Mouse (Mus musculus) forebrain, embryonic 16.5 days (tissue): Measurements from ENCODE around the gene Smu1. TPM values are rescaled to one million over a fixed set of nuclear protein-coding genes. Genes with fewer than 3 reads are reported as not detected.

Source experiments
- ATAC-seq: fragments of 200-750 bp; cut with Nextera tagmentation; 2 replicates; pipeline ENCODE4 v1.8.0; 2017; ENCODE audit warnings: mild to moderate bottlenecking, moderate library complexity
- H3K27ac ChIP-seq: fragments of 300-500 bp; sonication (generic); 2 replicates; pipeline ENCODE4 v1.5.1; 2014; ENCODE audit warnings: low read length, control low read depth
- H3K27me3 ChIP-seq: fragments of 300-500 bp; sonication (generic); replicated peaks from 2 replicates; pipeline ENCODE4 v1.6.1; 2014; ENCODE audit warnings: low read length; ENCODE audit not compliant: control insufficient read depth, insufficient read depth
- H3K36me3 ChIP-seq: fragments of 300-500 bp; sonication (generic); 2 replicates; pipeline ENCODE4 v1.6.1; 2014; ENCODE audit not compliant: control insufficient read depth, insufficient read depth
- H3K4me1 ChIP-seq: fragments of 300-500 bp; sonication (generic); replicated peaks from 2 replicates; pipeline ENCODE4 v1.6.1; 2014; ENCODE audit warnings: low read length; ENCODE audit not compliant: control insufficient read depth, insufficient read depth
- H3K4me2 ChIP-seq: fragments of 300-500 bp; sonication (generic); 2 replicates; pipeline ENCODE4 v1.6.1; 2014; ENCODE audit warnings: mild to moderate bottlenecking, low read length, control low read depth
- H3K4me3 ChIP-seq: fragments of 300-500 bp; sonication (generic); replicated peaks from 2 replicates; pipeline ENCODE4 v1.5.1; 2014; ENCODE audit warnings: mild to moderate bottlenecking, low read length, control low read depth
- H3K9ac ChIP-seq: fragments of 300-500 bp; sonication (generic); replicated peaks from 2 replicates; pipeline ENCODE4 v1.6.1; 2014; ENCODE audit warnings: low read depth, low read length, control low read depth
- H3K9me3 ChIP-seq: fragments of 300-500 bp; sonication (generic); 2 replicates; pipeline ENCODE4 v1.6.1; 2016; ENCODE audit warnings: low read length; ENCODE audit not compliant: control insufficient read depth
- WGBS: fragments of 180-500 bp; shearing (Covaris S2); extraction: QIAGEN DNeasy Blood & Tissue Kit; methylation state at CpG from one replicate; pipeline ENCODE4 v1.1.7; 2014; 5-methylcytosine and 5-hydroxymethylcytosine counted together
- polyA plus RNA-seq: library from polyadenylated mRNA; unstranded; fragments of >200 nt; fragmentation: Nextera tagmentation; extraction: Ambion mirVana; gene quantifications from 2 replicates; pipeline ENCODE4 v1.2.1, GENCODE M21; 2015

Smu1 gene
- polyA plus RNA-seq, 1 experiment from 2014 or later = 155 TPM

GRCm38 (mm10) chr4:40776416-40776815 is 18.7 kb upstream of the Smu1 start:
- WGBS = 77% methylated on average over 4 of the region's 4 CpGs

GRCm38 (mm10) chr4:40774279-40775259 is 16.8 kb upstream of the Smu1 start:
- H3K36me3 ChIP-seq = no peaks in the 10 kb centered on the region
- no peaks in the 10 kb centered on the region for H3K27me3 ChIP-seq
- 0 out of 2 replicates have a peak, but pooled peaks have one; percentile 16 for ATAC-seq
- no peaks in the 10 kb centered on the region for H3K9me3 ChIP-seq
- H3K9ac ChIP-seq = no peak overlapping the region
- peaks cover 3% of the 10 kb centered on the region; the same call in 1 of the 2 replicates for H3K4me1 ChIP-seq
- no peak overlapping the region for H3K27ac ChIP-seq
- H3K4me2 ChIP-seq = peak overlapping the region; percentile 22; the same call in 1 of the 2 replicates
- 28% methylated on average over 12 of the region's 12 CpGs for WGBS
- no peak overlapping the region for H3K4me3 ChIP-seq

More at GRCm38 (mm10) chr4:40776416-40776815, 18.7 kb upstream of the Smu1 start:
- no peaks in the 10 kb centered on the region for H3K36me3 ChIP-seq
- H3K9ac ChIP-seq = no peak overlapping the region
- H3K4me3 ChIP-seq = no peak overlapping the region
- no peaks in the 10 kb centered on the region for H3K9me3 ChIP-seq
- no peak overlapping the region for H3K4me2 ChIP-seq
- H3K27ac ChIP-seq = no peak overlapping the region
- H3K4me1 ChIP-seq = peaks cover 3% of the 10 kb centered on the region; the same call in 1 of the 2 replicates
- no peak for ATAC-seq
- no peaks in the 10 kb centered on the region for H3K27me3 ChIP-seq

GRCm38 (mm10) chr4:40759876-40760275 is 2.2 kb upstream of the Smu1 start:
- no peak for ATAC-seq
- peaks cover 6% of the 10 kb centered on the region for H3K4me1 ChIP-seq
- no peak overlapping the region for H3K4me3 ChIP-seq
- no peaks in the 10 kb centered on the region; the same call in 1 of the 2 replicates for H3K27me3 ChIP-seq
- no peaks in the 10 kb centered on the region for H3K9me3 ChIP-seq
- no peak overlapping the region for H3K9ac ChIP-seq
- WGBS = 60% methylated on average over 5 of the region's 5 CpGs
- H3K36me3 ChIP-seq = no peaks in the 10 kb centered on the region
- no peak overlapping the region for H3K27ac ChIP-seq
- no peak overlapping the region for H3K4me2 ChIP-seq

DNA sequence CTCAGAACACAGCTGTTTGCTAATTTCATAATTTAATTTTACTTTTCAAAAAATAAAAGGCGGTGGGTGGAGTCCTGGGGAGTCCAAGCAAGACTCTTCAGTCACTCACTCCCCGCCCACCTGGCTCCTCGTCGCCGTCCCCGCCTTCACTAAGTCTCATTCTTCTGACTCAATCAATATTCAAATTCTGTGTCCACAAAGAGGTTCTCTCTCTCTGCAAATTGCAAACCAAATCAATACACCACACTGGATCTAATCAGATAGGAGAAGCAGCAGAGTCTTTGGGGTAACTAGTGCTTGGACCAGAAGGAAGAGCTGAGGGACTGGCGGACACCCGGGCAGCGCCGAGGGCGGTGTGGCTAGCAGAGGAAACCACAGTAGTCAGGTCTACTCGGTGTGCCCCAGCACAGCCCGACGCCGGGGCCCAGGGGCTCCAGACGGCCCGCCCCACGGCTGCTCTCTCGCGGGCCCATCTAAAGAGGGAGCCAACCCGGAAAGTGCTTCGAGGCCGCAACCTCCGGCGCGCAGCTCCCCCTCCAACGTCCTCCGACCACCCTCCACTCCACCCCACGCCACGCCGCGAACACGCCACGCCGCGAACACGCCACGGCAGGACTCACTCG is 455 bp downstream of the Smu1 start:
- peak overlapping the region; percentile 84 for H3K4me2 ChIP-seq
- no peaks in the 10 kb centered on the region; the same call in 1 of the 2 replicates for H3K27me3 ChIP-seq
- H3K9me3 ChIP-seq = no peaks in the 10 kb centered on the region
- ATAC-seq = peak; percentile 81
- H3K36me3 ChIP-seq = peaks cover 16% of the 10 kb centered on the region
- H3K4me3 ChIP-seq = peak overlapping the region; percentile 74
- peak overlapping the region; percentile 84 for H3K9ac ChIP-seq
- peak overlapping the region; percentile 37; the same call in 1 of the 2 replicates for H3K27ac ChIP-seq
- peaks cover 6% of the 10 kb centered on the region for H3K4me1 ChIP-seq
- 0% methylated on average over 37 of the region's 39 CpGs for WGBS

DNA sequence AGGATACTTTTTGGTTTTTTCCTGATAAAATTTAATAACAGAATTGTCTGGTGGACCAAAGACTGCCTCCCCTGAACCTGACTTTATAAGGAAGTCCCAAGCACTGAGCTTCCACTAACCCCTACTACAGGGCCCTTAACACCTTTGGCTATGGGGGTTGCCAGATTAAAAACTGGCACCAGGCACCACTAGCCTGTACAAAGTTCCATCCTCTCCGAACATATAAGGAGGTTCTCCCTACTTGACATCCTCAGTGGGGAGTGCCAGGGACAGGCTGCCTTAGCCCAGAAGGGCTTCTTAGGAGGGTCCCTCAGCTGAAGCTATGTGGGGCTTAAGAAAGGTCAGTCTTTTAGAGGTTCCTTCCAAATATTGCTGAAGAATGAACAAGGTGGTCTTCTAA is 22.4 kb downstream of the Smu1 start:
- Histone ChIP-seq H3K27me3 (no peaks in the 10 kb centered on the region), H3K27ac (no peak overlapping the region), H3K4me1 (no peaks in the 10 kb centered on the region), H3K36me3 (peaks cover 50% of the 10 kb centered on the region), H3K4me2 (no peak overlapping the region), H3K9ac (no peak overlapping the region), H3K4me3 (no peak overlapping the region), H3K9me3 (no peaks in the 10 kb centered on the region)
- no peak; the same call in 1 of the 2 replicates for ATAC-seq
- WGBS = 77% methylated on average over 1 of the region's 1 CpGs

GRCm38 (mm10) chr4:40731262-40731661 is 26.5 kb downstream of the Smu1 start:
- ATAC-seq = no peak
- no peaks in the 10 kb centered on the region for H3K27me3 ChIP-seq
- H3K4me1 ChIP-seq = peaks cover 2% of the 10 kb centered on the region
- H3K9me3 ChIP-seq = no peaks in the 10 kb centered on the region
- no peak overlapping the region for H3K9ac ChIP-seq
- H3K36me3 ChIP-seq = peaks cover 55% of the 10 kb centered on the region
- no peak overlapping the region for H3K4me2 ChIP-seq
- no peak overlapping the region for H3K4me3 ChIP-seq
- H3K27ac ChIP-seq = no peak overlapping the region

DNA sequence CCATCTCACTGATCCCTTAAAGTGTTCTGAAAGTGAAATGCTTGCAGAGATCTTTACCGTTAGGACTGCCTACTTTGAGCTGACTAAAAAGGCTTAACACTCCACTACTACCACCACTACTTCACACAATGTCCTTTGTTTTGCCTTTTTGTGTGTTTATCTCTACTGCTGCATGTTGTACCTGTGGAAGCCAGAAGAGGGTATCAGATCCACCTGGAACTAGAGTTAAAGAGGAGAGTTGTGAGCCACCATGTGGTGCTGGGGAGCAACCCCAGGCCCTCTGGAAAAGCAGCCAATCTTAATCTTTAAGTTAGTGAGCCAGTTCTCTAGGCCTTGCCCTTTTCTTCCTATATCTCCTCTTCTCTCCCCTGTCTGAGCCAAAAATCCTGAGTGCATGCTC is 30.5 kb downstream of the Smu1 start:
- peaks cover 24% of the 10 kb centered on the region for H3K4me1 ChIP-seq
- no peak overlapping the region for H3K4me2 ChIP-seq
- no peak overlapping the region for H3K4me3 ChIP-seq
- WGBS = 77% methylated on average over 1 of the region's 1 CpGs
- no peak overlapping the region for H3K9ac ChIP-seq
- no peaks in the 10 kb centered on the region for H3K9me3 ChIP-seq
- H3K27me3 ChIP-seq = no peaks in the 10 kb centered on the region
- peaks cover 41% of the 10 kb centered on the region for H3K36me3 ChIP-seq
- ATAC-seq = no peak
- H3K27ac ChIP-seq = no peak overlapping the region

- peaks cover 32% of the 10 kb centered on the region for H3K36me3 ChIP-seq
- no peak overlapping the region for H3K27ac ChIP-seq
- H3K9me3 ChIP-seq = no peaks in the 10 kb centered on the region
- peaks cover 33% of the 10 kb centered on the region for H3K4me1 ChIP-seq
- ATAC-seq = no peak
- no peak overlapping the region for H3K9ac ChIP-seq
- no peak overlapping the region for H3K4me3 ChIP-seq
- no peaks in the 10 kb centered on the region for H3K27me3 ChIP-seq
- H3K4me2 ChIP-seq = no peak overlapping the region
These were observed 32.2 kb downstream of the Smu1 start for GRCm38 (mm10) chr4:40725554-40725953.

DNA sequence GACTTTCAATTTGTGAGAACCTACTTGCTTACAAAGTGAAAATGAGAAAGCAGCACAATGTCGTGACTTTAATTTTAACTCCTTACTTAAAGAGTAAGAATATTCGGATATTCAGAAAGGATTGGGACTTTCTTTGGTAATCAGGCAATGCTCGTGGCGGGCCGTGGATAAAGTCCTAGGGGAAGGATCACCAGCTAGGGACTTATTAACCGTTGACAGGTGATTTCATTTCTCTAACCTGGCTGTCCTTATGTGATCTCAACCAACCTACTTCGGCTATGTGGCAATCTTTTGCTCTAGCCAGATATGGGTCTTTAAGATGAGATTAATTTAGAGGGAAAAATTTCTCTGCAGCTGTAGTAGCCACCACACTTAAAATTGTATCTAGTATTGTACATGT is 32.6 kb downstream of the Smu1 start:
- H3K27ac ChIP-seq = no peak overlapping the region
- H3K36me3 ChIP-seq = peaks cover 30% of the 10 kb centered on the region
- no peak overlapping the region for H3K9ac ChIP-seq
- H3K4me1 ChIP-seq = peaks cover 33% of the 10 kb centered on the region
- 85% methylated on average over 7 of the region's 7 CpGs for WGBS
- H3K4me3 ChIP-seq = peak overlapping the region; percentile 7; the same call in 1 of the 2 replicates
- no peaks in the 10 kb centered on the region for H3K27me3 ChIP-seq
- H3K4me2 ChIP-seq = peak overlapping the region; percentile 85
- ATAC-seq = no peak
- H3K9me3 ChIP-seq = no peaks in the 10 kb centered on the region
